Mouse (Mus musculus) neutrophil, adult 65 days (primary cell): Measurements from ENCODE around the gene Hdac2. TPM values are rescaled to one million over a fixed set of nuclear protein-coding genes. Genes with fewer than 3 reads are reported as not detected.

ENCODE experiments used
- total RNA-seq: library from RNA; stranded (reverse); gene quantifications from 2 replicates; pipeline ENCODE4 v1.2.4, GENCODE M21; 2023

Hdac2 gene
- total RNA-seq = 22.4 and 22.5 TPM in 2 replicates

GRCm38 (mm10) chr10:36974086-36974675 is at the start of gene Hdac2:
Gene Hdac2, plus strand, starts transcription at chr10:36974544.

Other genes with a start within 250 kb of the Hdac2 start
- gene Marcks, start 164.4 kb downstream of the Hdac2 start, total RNA-seq = 50.1 and 58.2 TPM in 2 replicates